Comparison of ENCODE assay signal across 8 mouse cellular contexts in genomic region chr10:71159676-71160235, GRCm38 (mm10). TPM values are rescaled to one million over a fixed set of nuclear protein-coding genes. Genes with fewer than 3 reads are reported as not detected.
DNase-seq lines count a peak whose midpoint lies in the region; ATAC-seq lines count a peak whose summit lies in the region.

TSS of gene Bicc1 (minus strand) at chr10:71159700.

- H3K27ac ChIP-seq in embryonic facial prominence, embryonic 14.5 days (replicated peaks; ENCODE audit: low read depth, low read length) = peak within 1 kb of the TSS; percentile 87
- H3K27ac ChIP-seq in heart, embryonic 14.5 days (replicated peaks in 1 of 2; ENCODE audit: control insufficient read depth in 1 of 2, insufficient read depth in 1 of 2, low read depth in 2 of 2, low read length in 2 of 2) = peak within 1 kb of the TSS; percentile 70 to 75

- peak within 1 kb of the TSS; percentile 90 for H3K9ac ChIP-seq in embryonic facial prominence, embryonic 14.5 days (ENCODE audit: low read depth, low read length)
- peak within 1 kb of the TSS; percentile 88 for H3K9ac ChIP-seq in heart, embryonic 14.5 days (ENCODE audit: low read length)

- 6% methylated on average over 11 of the region's 69 CpGs for WGBS in embryonic facial prominence, embryonic 14.5 days
- 2% methylated on average over 50 of the region's 69 CpGs for WGBS in heart, embryonic 14.5 days

- peak; percentile 45 for DNase-seq in urinary bladder, adult 2 months (ENCODE audit: low spot score)
- DNase-seq in urinary bladder, postnatal 10 days (ENCODE audit: low spot score) = no peak
- peak; percentile 67 for DNase-seq in embryonic facial prominence, embryonic 14.5 days (ENCODE audit: low spot score)
- peak; percentile 85 for DNase-seq in kidney, postnatal 14 days
- peak; percentile 61 for DNase-seq in lung, postnatal 14 days
- DNase-seq in right cerebral cortex, postnatal 25 days = peak; percentile 28

- no peaks in the 10 kb centered on the region for H3K9me3 ChIP-seq in embryonic facial prominence, embryonic 14.5 days (ENCODE audit: control insufficient read depth, low read length)
- no peaks in the 10 kb centered on the region for H3K9me3 ChIP-seq in heart, embryonic 14.5 days (ENCODE audit: control insufficient read depth, low read length)

- H3K27me3 ChIP-seq in embryonic facial prominence, embryonic 14.5 days (replicated peaks; ENCODE audit: control insufficient read depth, insufficient read depth, low read length) = 0 out of 2 replicates have a peak, but pooled peaks cover 10% of the 10 kb centered on the region
- 0 out of 2 replicates have a peak, but pooled peaks cover 4% of the 10 kb centered on the region for H3K27me3 ChIP-seq in heart, embryonic 14.5 days (ENCODE audit: control insufficient read depth, insufficient read depth, low read length)

- ATAC-seq in embryonic facial prominence, embryonic 14.5 days (ENCODE audit: low read depth) = peak; percentile 94
- ATAC-seq in heart, embryonic 14.5 days (ENCODE audit: insufficient number of reproducible peaks, insufficient read depth, low FRiP score, low read depth) = peak; percentile 77
- ATAC-seq in cerebellum, adult (ENCODE audit: insufficient number of reproducible peaks, low FRiP score, low TSS enrichment) = no peak; the same call in 1 of the 2 replicates

- no peaks in the 10 kb centered on the region for H3K36me3 ChIP-seq in embryonic facial prominence, embryonic 14.5 days (ENCODE audit: control insufficient read depth, insufficient read depth, low read length)
- H3K36me3 ChIP-seq in heart, embryonic 14.5 days (ENCODE audit: control insufficient read depth, insufficient read depth, low read length) = no peaks in the 10 kb centered on the region

- H3K4me3 ChIP-seq in embryonic facial prominence, embryonic 14.5 days (ENCODE audit: low read depth, low read length) = peak within 1 kb of the TSS; percentile 78
- H3K4me3 ChIP-seq in heart, embryonic 14.5 days (ENCODE audit: control insufficient read depth in 1 of 2, insufficient read depth in 1 of 2, low read depth in 1 of 2, low read length in 2 of 2) = peak within 1 kb of the TSS; percentile 79 to 86

- H3K4me2 ChIP-seq in embryonic facial prominence, embryonic 14.5 days (ENCODE audit: low read depth, low read length) = peak within 1 kb of the TSS; percentile 73
- peak within 1 kb of the TSS; percentile 93 for H3K4me2 ChIP-seq in heart, embryonic 14.5 days (ENCODE audit: low read length)

- H3K4me1 ChIP-seq in embryonic facial prominence, embryonic 14.5 days (ENCODE audit: control insufficient read depth, insufficient read depth, low read length) = peaks cover 9% of the 10 kb centered on the region; the same call in 1 of the 2 replicates
- no peaks in the 10 kb centered on the region; a peak in 1 of 4 replicates for H3K4me1 ChIP-seq in heart, embryonic 14.5 days (ENCODE audit: control insufficient read depth in 2 of 2, insufficient read depth in 2 of 2, low read length in 2 of 2)

RNA-seq across cellular contexts. Expression of gene Bicc1, which starts in this region (rescaled TPM):
- polyA plus RNA-seq in urinary bladder, adult 2 months (2012; rRNA removed) = 28.5 and 41.3 TPM in 2 replicates
- 44.8 and 54.3 TPM in 2 replicates for polyA plus RNA-seq in embryonic facial prominence, embryonic 14.5 days (2014; fragmentation: Nextera tagmentation; extraction: Ambion mirVana)
- 24.7 and 25.9 TPM in 2 replicates for polyA plus RNA-seq in heart, embryonic 14.5 days (2014; fragmentation: Nextera tagmentation; extraction: Ambion mirVana)
